Mouse (Mus musculus) CD4-positive, CD25-positive, alpha-beta regulatory T cell, adult 4 months (primary cell): Measurements from ENCODE around the gene Fam151a. TPM values are rescaled to one million over a fixed set of nuclear protein-coding genes. Genes with fewer than 3 reads are reported as not detected.
"Not testable (repeated sequence)": the region's sequence is repeated elsewhere in the genome, so short reads cannot be mapped to it uniquely, and the experiment has no call there.

ENCODE experiments used
- ATAC-seq: one replicate; pipeline ENCODE4 v1.8.0; 2017
- polyA plus RNA-seq, 2 experiments: library from polyadenylated mRNA; unstranded; fragments of 100-300 nt; shearing (Covaris generic); gene quantifications; one replicate each; pipeline ENCODE4 v1.2.1; 2017

The Fam151a gene
- polyA plus RNA-seq: not detected

DNA sequence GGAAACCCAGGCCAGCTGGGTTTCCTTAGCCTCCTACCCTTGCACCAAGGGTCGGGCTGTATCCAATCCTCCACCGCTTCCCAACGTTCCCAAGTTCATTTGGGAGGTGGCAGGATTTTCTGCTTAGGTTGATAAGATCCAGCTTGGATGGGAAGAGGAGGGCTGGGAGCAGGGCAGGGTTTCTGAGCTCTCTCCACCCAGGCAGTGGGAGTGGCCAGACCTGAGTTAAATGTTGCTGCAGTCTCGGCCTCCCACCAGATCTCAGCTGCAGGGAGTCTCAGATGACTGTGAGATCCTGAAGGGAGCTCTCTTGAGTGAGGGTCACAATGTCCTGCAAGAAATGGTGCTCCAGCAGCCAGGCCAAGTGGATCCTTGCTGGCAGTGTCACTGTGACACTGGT is at the start of gene Fam151a:
Gene Fam151a (plus strand): TSS at position 254 of the 400 bp plus-strand sequence.
- ATAC-seq: no peak

DNA sequence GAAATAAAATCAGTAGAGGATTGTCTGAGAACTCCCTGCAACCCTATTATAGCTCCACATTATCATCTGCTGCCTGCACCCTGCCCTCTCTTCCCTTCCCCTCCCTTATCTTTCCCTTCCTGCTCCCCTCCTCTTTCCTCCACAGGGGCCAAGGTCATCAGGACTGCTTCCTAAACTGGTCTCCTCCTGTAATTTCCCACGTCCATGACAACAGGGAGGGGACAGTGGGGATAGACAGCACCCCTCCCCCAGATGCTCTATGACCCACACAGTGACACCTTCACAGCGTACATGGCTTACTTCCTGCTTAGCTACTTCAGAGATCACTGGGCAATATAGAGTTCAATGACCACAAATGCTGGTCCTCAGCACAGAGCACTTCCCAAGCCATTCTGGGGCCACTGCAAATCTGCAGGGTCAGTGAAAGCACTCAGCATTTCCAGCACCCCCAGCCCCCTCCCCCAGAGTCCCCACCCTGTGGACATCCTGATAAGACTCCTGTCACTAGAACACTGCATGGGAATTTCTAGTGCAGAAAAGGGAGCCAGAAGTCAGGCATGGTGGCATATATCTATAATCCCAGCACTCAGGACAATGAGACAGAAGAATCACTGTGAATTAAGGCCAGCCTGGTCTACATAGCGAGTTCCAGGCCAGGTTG is 44.9 kb upstream of the Fam151a start:
- ATAC-seq: no peak

DNA sequence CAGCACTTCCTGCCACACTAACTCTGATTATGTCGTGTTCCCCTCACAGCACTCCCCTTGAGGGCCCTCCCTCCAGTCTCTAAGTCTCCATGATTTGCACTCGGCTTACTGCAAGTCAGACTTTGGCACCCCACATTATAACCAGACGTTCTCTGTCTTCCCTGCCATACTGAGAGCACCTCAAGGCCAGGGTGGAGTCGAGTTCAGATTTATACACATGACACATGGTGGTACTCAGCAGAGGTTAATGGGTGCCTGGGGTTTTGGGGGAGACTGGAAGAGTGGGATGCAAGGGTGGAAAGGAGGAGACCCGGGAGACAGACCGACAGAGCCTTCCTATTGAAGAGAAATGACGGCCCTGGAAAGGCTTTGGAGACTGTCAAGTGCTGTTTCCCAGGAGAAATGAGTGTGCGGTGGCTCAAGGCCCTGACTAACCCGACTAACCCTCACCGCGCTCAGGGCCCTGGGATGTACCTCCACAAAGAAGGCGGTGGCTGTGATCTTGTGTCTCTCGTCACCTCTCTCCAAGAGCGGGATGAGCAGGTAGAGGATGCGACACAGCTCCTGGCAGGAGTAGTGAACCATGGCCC is 39.8 kb upstream of the Fam151a start:
- ATAC-seq: no peak

DNA sequence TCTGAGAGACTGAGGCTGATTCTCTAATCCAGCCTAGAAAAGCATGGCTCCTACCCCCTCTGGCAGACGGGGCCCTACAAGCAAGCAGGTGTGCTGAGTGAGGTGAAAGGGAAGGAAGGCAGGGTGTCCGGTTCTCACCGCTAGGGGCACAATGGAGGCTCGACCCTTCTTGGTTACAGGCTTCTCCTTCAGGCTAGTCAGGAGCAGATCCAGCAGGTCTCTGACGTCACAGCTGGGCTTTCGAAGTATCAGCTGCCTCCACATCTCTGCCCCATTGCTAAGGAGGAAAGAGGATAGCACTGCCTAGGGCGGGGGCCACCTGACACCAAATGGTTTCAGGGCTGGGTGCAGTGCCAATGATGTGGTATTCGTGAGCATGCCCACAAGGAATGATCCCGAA is 33.7 kb upstream of the Fam151a start:
- no peak for ATAC-seq

DNA sequence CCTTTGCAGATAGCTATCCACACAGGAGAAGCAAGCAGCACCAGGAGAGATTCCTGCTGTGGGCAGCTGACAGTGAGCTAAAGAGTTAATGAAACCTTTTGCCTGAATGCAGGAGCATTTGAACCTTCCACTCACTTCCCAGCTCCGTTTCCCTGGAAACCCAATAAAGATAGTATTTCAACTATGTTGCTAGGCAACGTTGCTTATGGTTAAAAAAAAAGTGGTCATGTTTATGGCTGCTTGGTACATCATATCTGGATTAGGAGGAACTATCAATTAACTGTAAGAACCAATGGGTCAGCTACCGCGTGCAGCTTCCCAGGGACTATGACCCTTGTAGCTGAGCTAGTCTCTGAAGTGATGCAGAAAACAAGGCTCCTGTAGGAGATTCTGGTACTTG is 32.9 kb upstream of the Fam151a start:
- ATAC-seq: no peak

DNA sequence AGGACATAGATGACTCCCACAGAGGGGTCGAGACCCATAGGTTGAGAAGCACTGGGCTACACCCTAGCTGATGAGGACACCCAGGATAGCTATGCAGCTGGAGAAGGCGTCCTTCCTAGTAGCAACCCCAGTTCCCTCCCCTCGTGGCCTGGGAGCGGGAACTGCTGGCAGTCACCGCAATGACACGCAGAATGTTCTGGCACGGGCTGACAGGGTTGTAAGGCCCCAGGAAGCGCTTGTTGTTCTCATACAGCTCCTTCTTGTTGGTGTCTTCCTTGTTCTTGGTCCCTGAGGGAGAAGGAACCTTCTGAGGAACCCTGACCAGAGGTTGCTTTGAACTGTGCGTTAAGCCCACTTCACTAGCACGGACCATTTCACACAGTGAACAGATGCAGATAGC is 29.7 kb upstream of the Fam151a start:
- no peak for ATAC-seq

DNA sequence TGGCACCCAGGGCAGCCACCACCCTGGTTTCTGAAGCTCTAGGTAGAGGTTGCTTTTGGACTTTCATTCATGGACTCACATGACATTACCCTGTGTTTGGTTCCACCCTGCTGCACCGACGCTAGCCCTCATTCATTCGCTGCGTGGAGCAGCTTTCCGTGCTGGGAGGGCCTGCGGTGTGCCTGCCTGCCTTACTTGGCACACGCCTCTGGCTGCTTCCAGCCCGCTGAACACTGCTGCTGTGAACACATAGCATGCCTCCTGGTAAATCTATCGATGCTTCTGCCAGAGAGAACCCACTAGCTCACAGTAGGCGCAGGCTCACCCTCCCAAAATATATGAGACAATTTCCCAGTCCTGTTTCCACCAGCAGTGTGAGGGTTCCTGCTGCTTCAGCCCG is 29.3 kb upstream of the Fam151a start:
- no peak for ATAC-seq

DNA sequence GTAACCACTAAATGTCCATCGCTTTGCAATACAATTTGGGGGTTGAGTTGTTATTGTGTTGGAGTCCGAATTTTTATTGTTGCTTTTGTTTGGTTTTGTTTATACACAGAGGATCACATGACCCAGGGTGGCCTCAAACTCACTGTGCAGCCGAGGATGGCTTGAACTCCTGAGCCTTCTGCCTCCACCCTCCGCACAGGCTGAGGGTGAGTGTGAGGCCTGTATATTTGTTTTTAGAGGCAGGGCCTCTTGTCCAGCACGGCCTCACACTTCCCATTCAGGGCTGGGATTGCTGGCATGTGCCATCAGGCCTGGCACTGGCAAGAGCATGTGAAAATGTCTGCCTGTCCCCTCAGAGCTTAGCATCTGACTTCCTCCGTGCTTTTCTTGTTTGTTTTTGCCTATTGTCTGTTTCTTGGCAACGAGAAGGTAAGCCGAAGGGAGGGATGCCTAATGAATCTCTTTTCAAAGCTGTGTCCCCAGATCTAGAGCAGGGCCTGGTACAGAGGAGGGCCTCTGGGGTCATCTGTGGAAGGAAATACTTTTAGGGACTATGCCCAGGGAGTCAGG is 28.5 kb upstream of the Fam151a start:
- no peak for ATAC-seq

DNA sequence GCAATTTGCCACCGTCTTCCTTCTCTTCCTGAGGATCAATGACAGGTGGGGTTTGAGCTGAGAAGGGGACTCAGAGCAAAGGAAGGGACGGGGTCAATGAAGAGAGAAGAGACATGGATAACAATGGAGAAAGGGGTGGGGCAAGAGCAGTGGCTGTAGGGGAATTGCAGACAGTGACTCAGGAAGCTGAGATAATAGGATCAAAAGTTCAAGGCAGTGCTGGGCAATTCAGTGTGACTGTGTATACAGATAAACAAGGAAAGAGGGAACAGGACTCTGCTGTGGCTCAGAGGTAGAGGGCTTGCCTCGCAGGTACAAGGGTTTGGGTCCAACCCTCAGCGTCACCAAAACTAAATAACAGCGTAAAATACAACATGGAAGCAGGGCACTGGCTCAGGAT is 25.7 kb upstream of the Fam151a start:
- ATAC-seq: no peak

DNA sequence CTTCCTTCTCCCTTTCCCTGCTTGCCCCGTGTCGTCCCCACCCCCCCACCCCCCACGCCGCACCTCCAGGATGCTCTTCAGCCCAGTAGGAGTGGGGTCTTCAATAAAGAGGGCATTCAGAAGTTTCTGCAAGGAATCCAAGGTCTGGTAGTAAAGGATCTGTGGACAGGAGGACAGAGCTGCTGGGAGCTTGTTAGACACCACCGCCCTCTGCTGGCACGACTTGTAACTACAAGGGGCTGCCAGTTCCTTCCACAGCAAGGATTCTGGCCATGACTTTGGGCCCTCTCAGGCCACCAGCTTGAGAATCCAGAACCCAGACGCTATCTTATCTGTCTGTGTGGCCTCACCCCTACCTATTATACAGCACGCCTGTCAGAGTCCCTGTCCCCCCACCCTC is 25.3 kb upstream of the Fam151a start:
- no peak for ATAC-seq

DNA sequence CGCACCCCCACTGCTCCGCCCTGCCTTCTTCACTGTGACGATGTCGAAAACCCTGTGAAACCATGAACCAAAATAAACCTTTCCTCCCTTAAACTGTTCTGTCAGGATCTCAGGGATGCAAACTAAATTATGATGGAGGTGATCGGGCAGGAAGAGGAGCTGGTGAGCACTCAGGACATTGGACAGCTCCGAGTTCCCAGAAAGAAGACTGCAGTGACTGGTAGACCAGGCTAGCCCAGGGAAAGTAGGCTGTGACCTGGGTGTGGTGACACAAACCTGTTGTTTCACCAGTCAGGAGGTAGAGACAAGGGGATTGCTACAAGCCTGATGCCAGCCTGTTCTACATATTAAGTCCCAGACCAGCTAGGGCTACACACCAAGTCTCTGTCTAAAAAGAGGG is 20.1 kb upstream of the Fam151a start:
- ATAC-seq: no peak

DNA sequence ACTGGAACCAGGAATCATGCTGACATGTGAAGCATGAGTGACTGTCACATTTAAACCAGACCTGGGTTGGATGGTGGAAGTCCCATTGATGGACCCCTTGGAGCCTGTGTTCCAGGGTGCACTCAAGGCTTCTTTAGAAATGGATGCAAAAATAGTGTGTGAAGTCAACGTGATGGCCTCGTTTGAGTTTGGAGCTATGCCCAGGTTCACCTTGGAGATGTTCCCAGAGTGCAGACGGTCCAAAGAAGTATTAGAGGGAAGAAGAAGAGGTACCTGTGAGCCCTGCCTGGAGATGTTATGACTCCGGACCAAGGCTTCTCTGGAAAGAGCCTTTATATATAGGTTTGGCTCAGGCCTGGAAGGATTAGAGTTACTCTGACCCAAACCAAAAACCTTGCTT is 13.1 kb upstream of the Fam151a start:
- no peak for ATAC-seq

DNA sequence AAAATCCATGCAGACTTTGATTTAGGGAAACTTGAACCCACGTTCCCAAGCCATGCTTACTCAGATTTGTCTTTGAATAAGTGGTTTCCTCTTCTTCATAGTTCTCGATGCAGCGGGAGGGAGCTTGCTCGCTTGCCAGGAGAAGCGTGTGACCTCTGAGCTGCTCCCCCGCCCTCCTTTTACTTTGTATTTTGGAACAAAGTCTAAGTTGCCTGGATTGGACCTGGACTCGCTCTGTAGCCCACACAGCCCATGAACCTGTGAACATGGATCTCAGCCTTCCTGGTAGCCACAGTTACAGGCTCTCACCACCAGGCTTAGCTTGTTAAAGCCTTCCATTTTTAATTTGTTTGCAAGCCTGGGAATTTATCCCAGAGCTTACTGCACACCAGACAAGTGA is 2.9 kb upstream of the Fam151a start, which contains the start of gene Mroh7:
Gene Mroh7 (minus strand): TSS at position 112 of the 400 bp plus-strand sequence.
- ATAC-seq: no peak

DNA sequence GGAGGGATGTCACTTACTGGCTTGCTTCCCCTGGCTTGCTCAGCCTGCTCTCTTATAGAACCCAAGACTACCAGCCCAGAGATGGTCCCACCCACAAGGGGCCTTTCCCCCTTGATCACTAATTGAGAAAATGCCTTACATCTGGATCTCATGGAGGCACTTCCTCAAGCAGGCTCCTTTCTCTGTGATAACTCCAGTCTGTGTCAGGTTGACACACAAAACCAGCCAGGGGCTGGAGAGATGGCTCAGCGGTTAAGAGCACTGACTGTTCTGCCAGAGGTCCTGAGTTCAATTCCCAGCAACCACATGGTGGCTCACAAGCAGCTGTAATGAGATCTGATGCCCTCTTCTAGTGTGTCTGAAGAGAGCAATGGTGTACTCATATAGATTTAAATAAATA is 3.2 kb downstream of the Fam151a start:
- ATAC-seq: not testable (repeated sequence)

DNA sequence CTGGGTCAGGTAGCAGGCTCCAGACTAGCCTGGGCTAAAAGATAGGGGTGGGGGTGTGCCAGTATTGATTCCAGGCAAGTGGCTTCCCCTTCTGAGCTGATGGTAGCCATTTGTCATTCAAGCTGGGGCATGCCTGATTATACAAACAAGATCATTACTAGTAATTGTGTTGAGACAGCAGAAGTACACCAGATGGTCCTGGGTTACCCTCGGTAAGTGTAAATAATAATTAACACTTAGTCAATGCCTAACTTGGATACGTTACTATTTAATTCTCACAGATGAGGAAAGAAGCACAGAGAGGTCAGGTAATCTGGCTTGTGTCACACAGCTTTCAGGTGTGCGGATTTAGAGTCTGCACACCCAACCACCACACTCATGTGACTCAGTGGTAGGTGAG is 4.2 kb downstream of the Fam151a start:
- ATAC-seq: no peak

DNA sequence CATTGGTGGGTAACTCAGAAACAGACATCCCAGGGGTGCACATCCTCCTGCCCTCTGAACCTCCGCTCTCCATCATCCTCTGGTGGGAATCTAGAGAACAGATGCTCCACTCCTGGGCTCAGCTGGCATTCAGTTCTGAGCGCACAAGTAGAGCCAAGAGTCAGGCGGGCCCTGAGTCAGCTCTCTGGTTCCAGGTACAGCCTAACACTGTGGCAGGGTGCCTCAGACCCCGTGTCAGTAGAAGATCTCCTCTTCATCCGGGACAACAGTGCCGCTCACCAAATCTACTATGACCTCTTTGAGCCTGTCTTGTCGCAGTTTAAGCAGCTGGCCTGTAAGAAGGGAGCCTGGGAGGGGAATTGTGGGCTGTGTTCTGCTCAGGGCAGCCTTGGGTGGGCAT is 12.2 kb downstream of the Fam151a start:
- ATAC-seq: no peak

DNA sequence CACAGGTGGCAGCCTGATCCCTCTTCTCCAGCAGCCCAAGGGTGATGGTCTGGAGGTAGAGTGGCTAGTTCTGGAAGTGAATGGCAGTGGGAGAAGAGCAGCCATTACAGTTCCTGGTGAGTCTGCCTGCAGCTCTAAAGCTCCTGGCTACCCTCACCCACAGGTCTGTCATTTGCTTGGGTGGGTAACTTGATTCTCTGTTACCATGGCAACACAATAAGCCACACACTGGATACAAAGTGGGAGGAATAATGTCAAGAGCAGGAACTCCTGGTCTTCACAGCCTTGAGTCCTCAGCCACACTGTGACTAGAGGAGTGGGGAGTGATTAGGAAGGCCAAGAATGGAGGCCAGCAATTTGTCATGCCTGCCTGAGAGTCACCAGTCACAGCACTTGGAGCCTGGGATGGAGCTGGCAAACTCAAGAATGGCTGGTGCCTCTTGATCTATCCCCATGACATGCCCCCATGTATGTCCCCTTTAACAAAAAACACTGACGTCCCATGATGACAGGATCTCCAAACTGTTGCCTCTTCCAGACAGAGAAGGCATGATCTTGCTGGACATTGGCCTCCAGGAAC is 13.4 kb downstream of the Fam151a start:
- no peak for ATAC-seq

DNA sequence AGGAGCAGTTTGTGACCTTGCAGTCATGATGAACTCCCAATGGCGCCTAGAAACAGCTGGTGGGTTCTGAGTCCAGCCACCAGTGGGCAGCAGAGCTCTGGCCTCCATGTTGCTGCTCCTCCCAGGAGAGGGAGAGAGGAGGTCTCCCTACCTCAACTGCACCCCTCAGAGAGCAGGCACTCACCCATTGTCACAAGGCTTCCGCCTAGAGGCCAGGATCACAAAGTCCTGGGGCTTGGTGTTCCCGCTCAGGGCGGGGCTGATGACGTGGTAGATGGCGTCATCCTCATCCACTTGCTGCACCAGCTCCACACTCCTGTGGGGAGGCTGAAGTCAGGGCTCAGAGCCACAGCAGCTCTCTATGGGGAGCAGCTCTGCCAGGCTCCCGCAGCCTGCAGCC is 16.0 kb downstream of the Fam151a start:
- peak; percentile 37 for ATAC-seq

DNA sequence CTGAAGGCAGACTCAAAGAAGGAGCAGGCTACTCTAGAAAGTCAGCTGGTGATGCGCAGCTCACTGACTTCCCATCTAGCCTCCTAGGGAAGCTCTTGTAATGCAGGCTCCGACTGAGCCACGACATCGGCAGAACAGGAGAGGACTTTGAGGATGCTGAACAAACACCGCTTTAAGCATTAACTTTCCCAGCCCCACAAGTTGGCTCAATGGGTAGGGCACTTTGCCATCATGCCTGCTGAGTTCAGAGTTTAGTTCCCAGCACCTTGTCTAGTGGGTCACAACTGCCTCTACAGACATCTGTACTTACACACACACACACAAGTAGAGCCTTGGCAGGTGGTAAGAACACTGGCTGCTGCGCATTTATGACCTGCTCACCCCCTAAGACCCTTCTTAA is 18.0 kb downstream of the Fam151a start:
- ATAC-seq: no peak

DNA sequence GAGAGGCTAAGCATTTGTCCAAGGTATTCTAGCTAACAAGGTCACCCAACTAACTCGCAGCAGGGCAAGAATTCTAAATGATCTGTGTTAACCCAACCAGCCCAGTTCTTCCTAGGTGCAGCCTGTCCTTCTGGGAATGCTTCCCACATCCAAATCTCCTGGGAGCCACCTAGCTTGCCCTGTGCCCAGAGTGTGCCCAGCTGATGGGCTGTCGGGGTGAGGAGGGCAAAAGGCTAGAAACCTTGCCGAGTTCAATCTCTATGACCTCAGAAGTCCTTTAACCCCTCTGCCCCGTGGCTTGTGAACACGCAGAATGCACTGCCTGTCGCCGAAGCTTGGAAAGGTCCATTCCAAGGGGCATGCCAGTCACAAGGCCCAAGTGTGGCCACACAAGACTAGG is 30.5 kb downstream of the Fam151a start:
- ATAC-seq: no peak

DNA sequence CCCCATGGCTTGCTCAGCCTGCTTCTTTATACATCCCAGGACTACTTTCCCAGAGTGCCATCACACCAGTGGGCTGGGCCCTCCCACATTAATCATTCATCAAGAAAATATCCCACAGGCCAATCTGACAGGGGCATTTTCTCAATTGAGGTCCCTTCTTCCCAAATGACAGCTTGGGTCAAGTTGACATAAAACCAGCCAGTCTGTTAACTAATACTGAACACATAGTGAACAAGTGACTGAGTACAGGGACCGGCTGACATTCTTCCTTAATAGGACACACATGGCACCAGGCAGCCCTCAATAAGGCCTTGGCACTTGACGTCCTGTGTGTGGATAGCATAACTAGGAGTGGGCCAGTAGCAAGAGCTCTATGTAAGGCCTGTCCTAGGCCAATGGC is 35.6 kb downstream of the Fam151a start:
- no peak for ATAC-seq

DNA sequence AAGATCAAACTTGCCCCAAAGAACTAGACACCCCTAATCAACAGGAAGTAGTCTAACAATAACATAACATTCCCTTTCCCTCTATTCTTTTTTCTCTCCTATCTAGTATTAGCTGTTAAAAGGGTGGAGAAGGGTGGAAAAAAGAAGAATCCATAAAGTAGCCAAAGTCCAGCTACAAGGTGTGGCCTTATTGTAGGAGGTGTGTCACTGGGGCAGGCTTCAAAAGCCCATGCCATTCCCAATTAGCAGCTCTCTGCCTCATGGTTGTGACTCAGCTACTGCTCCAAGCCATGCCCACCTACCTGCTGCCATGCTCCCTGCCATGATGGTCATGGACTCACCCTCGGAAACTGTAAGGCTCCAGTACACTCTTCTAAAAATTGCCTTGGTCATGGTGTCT is 38.9 kb downstream of the Fam151a start:
- no peak for ATAC-seq

DNA sequence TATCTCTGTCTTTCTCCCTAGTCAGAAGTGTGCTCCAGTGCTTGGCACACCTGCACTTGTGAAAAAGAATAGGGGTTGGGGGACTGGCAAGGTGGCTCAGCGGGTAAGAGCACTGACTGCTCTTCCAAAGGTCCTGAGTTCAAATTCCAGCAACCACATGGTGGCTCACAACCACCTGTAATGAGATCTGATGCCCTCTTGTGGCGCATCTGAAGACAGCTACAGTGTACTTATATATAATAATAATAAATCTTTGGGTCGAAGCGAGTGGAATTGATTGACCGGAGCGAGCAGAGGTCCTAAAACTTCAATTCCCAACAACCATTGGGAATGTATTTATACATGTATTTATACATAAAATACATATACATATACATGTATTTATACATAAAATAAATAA is 42.1 kb downstream of the Fam151a start:
- ATAC-seq: not testable (repeated sequence)

DNA sequence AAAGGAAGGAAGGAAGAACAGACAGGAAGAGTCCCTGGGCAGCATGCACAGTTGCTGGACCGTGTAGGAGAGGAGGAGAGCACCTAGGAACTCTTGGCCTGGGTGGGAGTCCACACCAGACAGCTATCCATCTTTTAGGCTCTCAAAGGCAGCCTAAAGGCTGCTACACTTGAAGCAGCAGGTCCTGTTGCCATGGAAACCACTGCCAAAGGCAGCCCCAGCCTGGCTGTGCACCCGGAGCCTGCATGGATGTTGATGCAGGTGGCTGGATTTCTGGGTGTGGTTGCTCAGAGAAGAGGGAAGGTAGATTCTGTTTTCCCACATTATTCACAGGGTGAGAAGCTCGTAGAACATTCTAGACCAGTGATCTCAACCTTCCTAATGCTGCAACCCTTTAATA is 43.3 kb downstream of the Fam151a start:
- ATAC-seq: no peak
